Mouse (Mus musculus) cortical plate, adult 2 months (tissue): ENCODE measurements around the gene Pld5.

ENCODE experiments used
- CTCF ChIP-seq: fragments of 200-500 bp; IDR thresholded peaks from 2 replicates; pipeline ENCODE4 v1.5.1; 2011; ENCODE audit warnings: mild to moderate bottlenecking, control low read depth, low read length; ENCODE audit not compliant: insufficient read depth; ENCODE audit errors: extremely low read depth
- POLR2A ChIP-seq: fragments of 200-500 bp; IDR thresholded peaks from 2 replicates; pipeline ENCODE4 v1.6.1; 2011; ENCODE audit warnings: mild to moderate bottlenecking, low read length, control low read depth; ENCODE audit not compliant: insufficient read depth; ENCODE audit errors: extremely low read depth

DNA sequence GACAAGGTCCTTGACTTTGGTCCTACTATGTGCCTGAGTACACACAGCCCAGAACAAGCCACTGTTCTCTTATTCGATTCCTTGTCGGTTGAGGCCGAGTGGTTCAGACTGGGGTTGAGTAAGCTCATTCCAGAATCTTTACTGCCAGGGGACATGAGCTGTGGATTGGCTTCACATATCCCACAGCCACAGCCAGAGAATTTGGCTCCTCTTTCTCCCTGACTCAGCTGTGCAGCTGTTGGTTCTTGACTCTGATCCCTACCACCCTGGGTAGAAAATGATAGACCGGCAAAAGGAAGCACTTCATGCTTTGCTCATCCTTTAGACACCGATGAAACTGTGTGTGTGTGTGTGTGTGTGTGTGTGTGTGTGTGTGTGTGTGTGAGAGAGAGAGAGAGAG, 343.7 kb downstream of the Pld5 start:
- no peak for TF ChIP-seq CTCF
- TF ChIP-seq POLR2A = no peak
